Mouse (Mus musculus) liver, postnatal 0 days (tissue): Measurements from ENCODE around the gene Emc9. TPM values are rescaled to one million over a fixed set of nuclear protein-coding genes. Genes with fewer than 3 reads are reported as not detected.
A peak's percentile ranks its signal among the peaks of the same experiment; 100 is the strongest.

Experiments
- ATAC-seq: fragments of 200-750 bp; cut with Nextera tagmentation; 2 replicates; pipeline ENCODE4 v1.8.0; 2017; ENCODE audit warnings: mild to moderate bottlenecking, moderate library complexity
- DNase-seq: peaks from one replicate; pipeline ENCODE4 v3.0.0-alpha.2; 2016
- H3K27ac ChIP-seq: fragments of 300-500 bp; sonication (generic); 2 replicates; pipeline ENCODE4 v1.5.1; 2014; ENCODE audit warnings: antibody characterized with exemption, moderate library complexity, mild to moderate bottlenecking, low read depth
- H3K27me3 ChIP-seq: fragments of 300-500 bp; sonication (generic); 2 replicates; pipeline ENCODE4 v1.6.1; 2014; ENCODE audit warnings: low read length, control low read depth, mixed read lengths; ENCODE audit not compliant: insufficient read depth
- H3K36me3 ChIP-seq: fragments of 300-500 bp; sonication (generic); replicated peaks from 2 replicates; pipeline ENCODE4 v1.6.1; 2014; ENCODE audit warnings: mild to moderate bottlenecking, control low read depth, low read length, moderate library complexity, mixed read lengths; ENCODE audit not compliant: insufficient read depth
- H3K4me1 ChIP-seq: fragments of 300-500 bp; sonication (generic); 2 replicates; pipeline ENCODE4 v1.6.1; 2014; ENCODE audit warnings: antibody characterized with exemption, mild to moderate bottlenecking, control low read depth; ENCODE audit not compliant: insufficient read depth
- H3K4me2 ChIP-seq: fragments of 300-500 bp; sonication (generic); 2 replicates; pipeline ENCODE4 v1.6.1; 2014; ENCODE audit warnings: low read depth, mild to moderate bottlenecking, low read length, moderate library complexity, mixed read lengths
- H3K4me3 ChIP-seq: fragments of 300-500 bp; sonication (generic); 2 replicates; pipeline ENCODE4 v1.5.1; 2014; ENCODE audit warnings: low read depth, low read length
- H3K9ac ChIP-seq: fragments of 300-500 bp; sonication (generic); replicated peaks from 2 replicates; pipeline ENCODE4 v1.6.1; 2014; ENCODE audit warnings: mild to moderate bottlenecking, moderate library complexity
- H3K9me3 ChIP-seq: fragments of 300-500 bp; sonication (generic); 2 replicates; pipeline ENCODE4 v1.6.1; 2016; ENCODE audit warnings: mild to moderate bottlenecking, control low read depth, low read length, mixed read lengths
- CTCF ChIP-seq: sonication (generic); IDR thresholded peaks from 2 replicates; pipeline ENCODE4 v1.5.1; 2016; ENCODE audit warnings: antibody characterized with exemption, low read depth
- EP300 ChIP-seq: IDR thresholded peaks from 2 replicates; pipeline ENCODE4 v1.6.1; 2016; ENCODE audit warnings: antibody characterized with exemption, low read depth, mild to moderate bottlenecking
- WGBS: fragments of 180-500 bp; shearing (Covaris S2); extraction: QIAGEN DNeasy Blood & Tissue Kit; methylation state at CpG from one replicate; pipeline ENCODE4 v1.1.7; 2014; ENCODE audit not compliant: insufficient replicate concordance; 5-methylcytosine and 5-hydroxymethylcytosine counted together
- polyA plus RNA-seq: library from polyadenylated mRNA; unstranded; fragments of >200 nt; fragmentation: Nextera tagmentation; extraction: Ambion mirVana; gene quantifications from 2 replicates; pipeline ENCODE4 v1.2.1, GENCODE M21; 2015

The Emc9 gene
- polyA plus RNA-seq, 1 experiment from 2014 or later, result 17.3 TPM

GRCm38 (mm10) chr14:55567496-55567895 lies 17.6 kb downstream of the Emc9 start:
- TF ChIP-seq EP300 (no peak), CTCF (no peak)
- Histone ChIP-seq H3K27ac (no peak overlapping the region), H3K27me3 (no peaks in the 10 kb centered on the region), H3K36me3 (peaks cover 66% of the 10 kb centered on the region), H3K4me1 (peaks cover 3% of the 10 kb centered on the region; the same call in 1 of the 2 replicates), H3K9ac (no peak overlapping the region), H3K9me3 (no peaks in the 10 kb centered on the region), H3K4me2 (no peak overlapping the region), H3K4me3 (no peak overlapping the region)
- 75% methylated on average over 3 of the region's 3 CpGs for WGBS
- DNase-seq (no peak), ATAC-seq (no peak)

- WGBS, result 78% methylated on average over 3 of the region's 3 CpGs
- no peak for DNase-seq
- no peak overlapping the region for H3K27ac ChIP-seq
Measured at GRCm38 (mm10) chr14:55565748-55566147, 19.4 kb downstream of the Emc9 start.

GRCm38 (mm10) chr14:55563249-55563648 lies 21.9 kb downstream of the Emc9 start:
- Histone ChIP-seq H3K27ac (no peak overlapping the region), H3K9ac (no peak overlapping the region), H3K9me3 (no peaks in the 10 kb centered on the region), H3K4me2 (no peak overlapping the region), H3K4me1 (peaks cover 26% of the 10 kb centered on the region), H3K36me3 (peaks cover 50% of the 10 kb centered on the region), H3K27me3 (no peaks in the 10 kb centered on the region), H3K4me3 (no peak overlapping the region)
- WGBS, result 93% methylated on average over 11 of the region's 11 CpGs
- TF ChIP-seq CTCF (no peak), EP300 (no peak)
- no peak for ATAC-seq
- no peak for DNase-seq

More at GRCm38 (mm10) chr14:55565748-55566147, 19.4 kb downstream of the Emc9 start:
- Histone ChIP-seq H3K4me1 (peaks cover 17% of the 10 kb centered on the region), H3K4me2 (no peak overlapping the region), H3K27me3 (no peaks in the 10 kb centered on the region), H3K9me3 (no peaks in the 10 kb centered on the region), H3K4me3 (no peak overlapping the region), H3K9ac (no peak overlapping the region), H3K36me3 (peaks cover 66% of the 10 kb centered on the region)
- TF ChIP-seq EP300, result no peak
- TF ChIP-seq CTCF, result peak; percentile 43
- no peak for ATAC-seq

- H3K9ac ChIP-seq, result peak overlapping the region; percentile 62; the same call in 1 of the 2 replicates
- no peaks in the 10 kb centered on the region for H3K27me3 ChIP-seq
- 85% methylated on average over 10 of the region's 10 CpGs for WGBS
- peak overlapping the region; percentile 87 for H3K27ac ChIP-seq
- DNase-seq (no peak), ATAC-seq (no peak)
- TF ChIP-seq EP300, result no peak
- no peak for TF ChIP-seq CTCF
- peak overlapping the region; percentile 73 for H3K4me2 ChIP-seq
- peaks cover 42% of the 10 kb centered on the region for H3K36me3 ChIP-seq
- H3K9me3 ChIP-seq, result no peaks in the 10 kb centered on the region
- peak overlapping the region; percentile 65 for H3K4me3 ChIP-seq
- H3K4me1 ChIP-seq, result peaks cover 37% of the 10 kb centered on the region
Measured at GRCm38 (mm10) chr14:55561860-55562259, 23.2 kb downstream of the Emc9 start.

- Histone ChIP-seq H3K27me3 (no peaks in the 10 kb centered on the region), H3K9ac (peak within 1 kb of the TSS; percentile 87), H3K4me3 (peak within 1 kb of the TSS; percentile 65), H3K36me3 (peaks cover 28% of the 10 kb centered on the region), H3K4me1 (peaks cover 43% of the 10 kb centered on the region), H3K27ac (peak within 1 kb of the TSS; percentile 99), H3K9me3 (no peaks in the 10 kb centered on the region), H3K4me2 (peak within 1 kb of the TSS; percentile 73)
- under 1% methylated on average over 50 of the region's 51 CpGs for WGBS
- DNase-seq (peak; percentile 98), ATAC-seq (peak; percentile 87)
- TF ChIP-seq CTCF (no peak), EP300 (peak; percentile 90)
Measured at GRCm38 (mm10) chr14:55560202-55561073, 24.7 kb downstream of the Emc9 start, which contains the start of gene A730061H03Rik. A730061H03Rik (minus strand) TSS chr14:55560406.

- peak within 1 kb of the TSS; percentile 73 for H3K4me2 ChIP-seq
- H3K9me3 ChIP-seq, result no peaks in the 10 kb centered on the region
- peak; percentile 93 for DNase-seq
- peak within 1 kb of the TSS; percentile 87 for H3K9ac ChIP-seq
- peak within 1 kb of the TSS; percentile 99 for H3K27ac ChIP-seq
- H3K27me3 ChIP-seq, result no peaks in the 10 kb centered on the region
- H3K4me1 ChIP-seq, result peaks cover 43% of the 10 kb centered on the region
- H3K36me3 ChIP-seq, result peaks cover 22% of the 10 kb centered on the region
- TF ChIP-seq EP300 (peak; percentile 68), CTCF (peak; percentile 54)
- peak; percentile 79 for ATAC-seq
- under 1% methylated on average over 27 of the region's 27 CpGs for WGBS
- H3K4me3 ChIP-seq, result peak within 1 kb of the TSS; percentile 65
Measured at GRCm38 (mm10) chr14:55559799-55560201, 25.3 kb downstream of the Emc9 start, which contains the start of gene Dcaf11. Dcaf11 (plus strand) TSS chr14:55560006.
